Mouse (Mus musculus) forebrain, embryonic 14.5 days (tissue): ENCODE data around the gene Lias. TPM values are rescaled to one million over a fixed set of nuclear protein-coding genes. Genes with fewer than 3 reads are reported as not detected.

Experiments used
- ATAC-seq: fragments of 200-750 bp; cut with Nextera tagmentation; 2 replicates; pipeline ENCODE4 v1.8.0; 2017; ENCODE audit warnings: mild to moderate bottlenecking, moderate library complexity
- DNase-seq: peaks from one replicate; pipeline ENCODE4 v3.0.0-alpha.2; 2015; ENCODE audit warnings: low spot score
- H3K27ac ChIP-seq: fragments of 300-500 bp; sonication (generic); 2 replicates; pipeline ENCODE4 v1.5.1; 2014; ENCODE audit warnings: low read depth, mild to moderate bottlenecking, control low read depth, low read length, moderate library complexity
- H3K27me3 ChIP-seq: fragments of 300-500 bp; sonication (generic); replicated peaks from 2 replicates; pipeline ENCODE4 v1.6.1; 2014; ENCODE audit warnings: low read length, control low read depth, mixed read lengths; ENCODE audit not compliant: control insufficient read depth, insufficient read depth
- H3K36me3 ChIP-seq: fragments of 300-500 bp; sonication (generic); 2 replicates; pipeline ENCODE4 v1.6.1; 2014; ENCODE audit warnings: low read length, control low read depth; ENCODE audit not compliant: control insufficient read depth, insufficient read depth
- H3K4me1 ChIP-seq: fragments of 300-500 bp; sonication (generic); 2 replicates; pipeline ENCODE4 v1.6.1; 2014; ENCODE audit warnings: antibody characterized with exemption, low read length, control low read depth; ENCODE audit not compliant: control insufficient read depth, insufficient read depth
- H3K4me2 ChIP-seq: fragments of 300-500 bp; sonication (generic); 2 replicates; pipeline ENCODE4 v1.6.1; 2014; ENCODE audit warnings: mild to moderate bottlenecking, control low read depth, low read length
- H3K4me3 ChIP-seq: fragments of 300-500 bp; sonication (generic); 2 replicates; pipeline ENCODE4 v1.5.1; 2014; ENCODE audit warnings: low read depth, low read length, control low read depth
- H3K9ac ChIP-seq: fragments of 300-500 bp; sonication (generic); 2 replicates; pipeline ENCODE4 v1.6.1; 2014; ENCODE audit warnings: mild to moderate bottlenecking, low read length, control low read depth, moderate library complexity
- H3K9me3 ChIP-seq: fragments of 300-500 bp; sonication (generic); replicated peaks from 2 replicates; pipeline ENCODE4 v1.6.1; 2016; ENCODE audit warnings: low read length, control low read depth, mixed read lengths; ENCODE audit not compliant: control insufficient read depth
- WGBS: fragments of 180-500 bp; shearing (Covaris S2); extraction: QIAGEN DNeasy Blood & Tissue Kit; methylation state at CpG from one replicate; pipeline ENCODE4 v1.1.7; 2014; 5-methylcytosine and 5-hydroxymethylcytosine counted together
- polyA plus RNA-seq: library from polyadenylated mRNA; unstranded; fragments of >200 nt; fragmentation: Nextera tagmentation; extraction: Ambion mirVana; gene quantifications from 2 replicates; pipeline ENCODE4 v1.2.1, GENCODE M21; 2014

The Lias gene
- polyA plus RNA-seq, result 67.6 and 72.3 TPM in 2 replicates

DNA sequence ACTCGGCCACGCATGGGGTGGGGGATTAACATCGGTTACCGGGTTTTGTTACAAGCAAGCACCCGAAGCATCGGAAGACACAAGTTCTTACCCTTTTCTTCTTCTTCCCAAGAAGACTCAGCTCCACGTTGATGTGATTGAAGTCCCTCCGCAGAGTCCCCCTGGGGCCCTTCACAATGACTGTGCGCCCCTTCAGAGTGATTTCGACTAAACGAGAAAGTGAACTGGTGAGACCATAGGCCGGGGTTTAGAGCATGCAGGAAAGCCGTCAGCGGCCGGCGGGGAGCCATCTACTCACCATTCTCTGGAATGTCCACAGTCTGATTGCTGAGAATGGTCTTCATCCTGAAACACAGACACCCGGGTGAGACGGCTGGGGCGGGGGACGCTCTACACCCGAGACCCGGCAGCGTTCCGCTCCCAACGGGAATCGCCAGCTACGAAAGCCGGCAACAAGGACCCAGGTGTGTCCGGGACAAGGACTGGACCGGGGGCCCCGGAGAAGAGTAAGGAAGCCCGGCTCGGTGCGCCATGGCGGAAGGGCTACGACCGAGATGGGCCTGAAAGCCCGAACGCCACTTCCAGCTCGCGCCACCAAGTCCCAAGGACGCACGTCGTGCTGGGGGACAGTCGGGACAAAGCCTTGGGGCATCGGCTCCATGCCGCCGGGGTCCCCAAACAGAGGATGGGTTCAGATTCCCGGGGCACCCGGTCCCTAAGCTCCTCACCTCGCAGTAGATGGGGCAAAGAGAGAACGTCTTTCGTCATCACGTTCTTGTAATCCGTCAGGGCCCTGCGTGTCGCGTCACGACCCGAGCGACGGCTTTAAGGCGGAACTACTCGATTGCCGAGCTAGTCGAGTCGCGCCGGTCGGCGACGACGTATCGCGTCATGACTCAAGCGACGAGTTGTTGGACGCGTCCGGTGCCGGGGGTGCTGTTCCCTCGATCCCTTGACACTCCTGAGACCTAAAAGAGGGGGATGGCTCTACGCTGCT lies at the start of gene Lias, which contains the start of gene Rpl9:
Lias (plus strand) TSS at position 850 of the 997 bp plus-strand sequence.
Rpl9 (minus strand) TSS at position 797 of the 997 bp plus-strand sequence.
- WGBS, result under 1% methylated on average over 83 of the region's 83 CpGs
- Histone ChIP-seq H3K4me1 (peaks cover 13% of the 10 kb centered on the region), H3K27ac (peak within 1 kb of the TSS; percentile 95), H3K9ac (peak within 1 kb of the TSS; percentile 99), H3K4me3 (peak within 1 kb of the TSS; percentile 96), H3K9me3 (no peaks in the 10 kb centered on the region), H3K27me3 (no peaks in the 10 kb centered on the region), H3K4me2 (peak within 1 kb of the TSS; percentile 80), H3K36me3 (peaks cover 46% of the 10 kb centered on the region)
- ATAC-seq, result peak; percentile 98
- DNase-seq, result peak; percentile 98

DNA sequence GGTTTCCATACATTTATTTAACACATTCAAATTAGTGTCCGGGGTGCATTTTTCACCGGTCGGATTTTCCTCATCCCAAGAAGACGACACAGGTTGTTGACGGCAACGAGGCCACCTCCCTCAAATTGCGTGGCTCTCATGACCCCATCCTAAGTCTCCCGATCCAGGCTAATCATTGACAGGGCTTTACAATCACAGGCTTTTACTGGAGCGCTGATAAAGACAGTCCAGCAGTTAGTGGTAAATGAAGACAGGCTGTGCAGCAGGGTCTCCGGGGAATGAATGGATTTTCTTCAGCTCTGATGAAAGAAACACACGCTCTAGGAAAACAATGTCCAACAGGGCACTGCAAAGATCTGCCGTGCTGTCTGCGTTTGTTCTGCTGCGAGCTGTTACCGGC lies 43.1 kb upstream of the Lias start, which contains the start of gene Klb:
Klb (plus strand) TSS at position 147 of the 400 bp plus-strand sequence.
- no peaks in the 10 kb centered on the region for H3K9me3 ChIP-seq
- H3K27me3 ChIP-seq, result no peaks in the 10 kb centered on the region
- H3K4me2 ChIP-seq, result no peak within 1 kb of the TSS
- no peaks in the 10 kb centered on the region for H3K4me1 ChIP-seq
- 64% methylated on average over 15 of the region's 15 CpGs for WGBS
- no peaks in the 10 kb centered on the region for H3K36me3 ChIP-seq
- no peak within 1 kb of the TSS for H3K27ac ChIP-seq
- H3K4me3 ChIP-seq, result no peak within 1 kb of the TSS
- ATAC-seq (no peak), DNase-seq (no peak)
- H3K9ac ChIP-seq, result peak within 1 kb of the TSS; percentile 14; the same call in 1 of the 2 replicates

DNA sequence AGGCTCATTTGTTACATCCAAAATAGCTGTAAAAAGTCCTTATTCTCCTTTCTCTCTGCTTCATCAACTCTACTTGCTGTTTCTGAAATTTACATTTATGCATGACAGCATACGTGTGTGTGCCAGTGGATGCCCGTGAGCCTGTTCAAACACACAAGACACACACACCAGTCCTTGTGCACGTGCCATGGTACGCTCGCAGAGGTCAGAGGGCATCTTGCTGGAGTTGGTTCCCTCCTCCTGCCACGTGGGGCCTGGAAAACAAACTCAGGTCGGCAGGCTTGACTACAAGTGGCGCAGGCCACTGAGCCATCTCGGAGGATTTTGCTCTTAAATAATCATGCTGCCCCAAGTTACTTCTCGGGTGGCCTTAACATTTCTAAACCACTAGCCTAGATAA lies 40.8 kb upstream of the Lias start:
- Histone ChIP-seq H3K9me3 (no peaks in the 10 kb centered on the region), H3K36me3 (no peaks in the 10 kb centered on the region), H3K4me1 (no peaks in the 10 kb centered on the region), H3K4me3 (no peak overlapping the region), H3K4me2 (no peak overlapping the region), H3K27me3 (no peaks in the 10 kb centered on the region), H3K9ac (no peak overlapping the region), H3K27ac (no peak overlapping the region)
- 76% methylated on average over 10 of the region's 10 CpGs for WGBS
- ATAC-seq (no peak), DNase-seq (no peak)

DNA sequence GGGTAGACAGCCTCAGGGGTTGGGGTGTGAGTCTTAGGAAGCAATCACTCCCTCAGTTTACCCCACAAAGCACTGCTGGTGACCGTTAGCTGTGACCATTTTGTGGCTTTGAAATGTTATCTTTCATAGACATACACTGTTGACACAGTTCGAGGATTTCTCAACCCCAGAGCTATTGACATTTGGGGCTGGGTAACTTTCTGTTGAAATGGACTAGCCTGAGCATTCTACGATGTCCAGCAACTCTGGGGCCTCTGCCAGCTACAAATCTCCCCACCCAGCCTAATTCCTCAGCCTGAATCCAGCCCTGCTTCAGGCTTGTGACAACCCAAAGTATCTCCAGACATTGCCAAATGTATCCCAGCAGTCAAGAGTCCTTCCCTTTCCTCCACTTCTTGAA lies 37.2 kb upstream of the Lias start:
- no peaks in the 10 kb centered on the region for H3K36me3 ChIP-seq
- no peak overlapping the region for H3K4me3 ChIP-seq
- WGBS, result 92% methylated on average over 3 of the region's 3 CpGs
- DNase-seq (no peak), ATAC-seq (no peak)
- no peaks in the 10 kb centered on the region for H3K27me3 ChIP-seq
- H3K27ac ChIP-seq, result no peak overlapping the region
- H3K9me3 ChIP-seq, result no peaks in the 10 kb centered on the region
- no peak overlapping the region for H3K4me2 ChIP-seq
- no peaks in the 10 kb centered on the region for H3K4me1 ChIP-seq
- no peak overlapping the region for H3K9ac ChIP-seq

DNA sequence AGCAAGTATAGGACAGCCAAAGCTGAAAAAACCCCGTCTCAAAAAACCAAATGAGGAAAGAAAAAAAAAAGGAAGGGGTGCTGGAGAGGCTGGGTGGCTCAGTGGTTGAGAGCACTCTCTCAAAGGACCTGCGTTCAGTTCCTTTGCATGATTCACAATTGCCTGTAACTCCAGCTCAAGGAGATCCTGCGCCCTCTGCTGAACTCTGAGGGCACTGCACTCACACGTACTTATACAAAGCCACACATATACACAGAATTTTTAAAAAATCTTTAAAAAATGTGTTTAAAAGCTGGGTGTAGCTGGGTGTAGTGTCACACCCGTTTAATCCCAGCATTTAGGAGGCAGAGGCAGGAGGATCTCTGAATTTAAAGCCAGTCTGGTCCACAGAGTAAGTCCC lies 36.3 kb upstream of the Lias start:
- H3K9me3 ChIP-seq, result no peaks in the 10 kb centered on the region
- ATAC-seq, result no peak
- H3K4me3 ChIP-seq, result no peak overlapping the region
- H3K9ac ChIP-seq, result no peak overlapping the region
- H3K4me1 ChIP-seq, result no peaks in the 10 kb centered on the region
- no peaks in the 10 kb centered on the region for H3K36me3 ChIP-seq
- H3K4me2 ChIP-seq, result no peak overlapping the region
- no peak overlapping the region for H3K27ac ChIP-seq
- 78% methylated on average over 5 of the region's 5 CpGs for WGBS
- DNase-seq, result no peak
- no peaks in the 10 kb centered on the region for H3K27me3 ChIP-seq

DNA sequence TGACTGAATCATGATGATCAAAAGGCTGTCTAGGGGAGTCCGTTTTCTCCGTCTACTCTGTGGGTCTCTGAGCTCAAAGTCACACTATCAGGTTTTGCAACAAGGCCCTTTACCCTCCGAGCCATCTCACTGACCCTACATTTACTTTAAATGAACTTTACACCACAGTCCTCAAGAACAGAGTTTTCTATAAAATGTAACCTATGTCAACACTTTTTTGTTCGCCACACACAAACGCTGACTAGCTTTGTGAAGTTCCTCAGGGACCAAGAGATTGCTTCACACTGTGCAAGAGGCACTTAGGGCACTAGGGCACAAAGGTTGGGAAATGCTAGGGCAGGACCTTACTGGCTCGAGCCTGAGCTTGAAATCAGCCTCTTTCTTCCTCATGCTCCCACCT lies 34.4 kb upstream of the Lias start:
- WGBS, result 86% methylated on average over 6 of the region's 6 CpGs
- Histone ChIP-seq H3K4me1 (no peaks in the 10 kb centered on the region), H3K9ac (no peak overlapping the region), H3K4me2 (no peak overlapping the region), H3K27ac (no peak overlapping the region), H3K36me3 (no peaks in the 10 kb centered on the region), H3K27me3 (no peaks in the 10 kb centered on the region), H3K9me3 (no peaks in the 10 kb centered on the region), H3K4me3 (no peak overlapping the region)
- ATAC-seq, result no peak
- no peak for DNase-seq

DNA sequence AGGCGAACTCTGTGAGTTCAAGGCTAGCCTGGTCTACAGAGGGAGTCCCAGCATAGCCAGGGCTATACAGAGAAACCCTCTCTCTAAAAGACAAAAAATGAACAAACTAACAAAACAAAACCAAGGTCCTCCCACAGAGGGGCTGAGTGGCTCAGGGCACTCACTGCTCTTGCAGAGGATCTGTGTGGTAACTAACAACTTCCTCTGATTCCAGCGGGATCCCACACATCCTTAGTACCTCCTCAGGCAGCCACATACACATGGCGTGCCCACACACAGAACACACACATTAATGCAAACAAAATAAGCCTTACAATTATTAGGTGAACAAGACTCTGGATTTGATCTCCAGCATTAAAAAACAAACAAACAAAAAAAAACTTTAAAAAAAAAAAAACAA lies 33.5 kb upstream of the Lias start:
- no peaks in the 10 kb centered on the region for H3K4me1 ChIP-seq
- WGBS, result 86% methylated on average over 3 of the region's 3 CpGs
- H3K4me3 ChIP-seq, result no peak overlapping the region
- H3K27me3 ChIP-seq, result no peaks in the 10 kb centered on the region
- DNase-seq (no peak), ATAC-seq (no peak)
- no peaks in the 10 kb centered on the region for H3K9me3 ChIP-seq
- no peak overlapping the region for H3K27ac ChIP-seq
- H3K4me2 ChIP-seq, result no peak overlapping the region
- H3K9ac ChIP-seq, result no peak overlapping the region
- H3K36me3 ChIP-seq, result no peaks in the 10 kb centered on the region

DNA sequence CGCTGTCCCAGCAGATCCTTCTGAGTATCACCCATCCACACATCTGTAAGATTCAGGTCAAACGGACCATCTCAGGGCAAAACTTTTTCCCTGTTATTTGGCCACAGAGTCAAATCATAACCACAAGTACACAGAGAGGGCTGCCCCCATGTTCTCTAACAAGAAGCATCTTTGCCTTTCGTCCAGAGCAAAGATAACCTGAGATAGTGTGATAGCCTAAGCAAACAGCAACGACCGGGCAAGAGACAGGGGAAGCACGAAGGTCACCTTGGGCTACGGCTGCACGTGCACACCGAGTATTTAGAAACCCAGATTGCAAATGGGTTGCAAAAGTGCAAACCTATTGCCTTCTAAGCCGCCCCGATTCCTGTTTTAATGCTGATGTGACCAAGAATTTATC lies 23.5 kb upstream of the Lias start:
- 89% methylated on average over 11 of the region's 11 CpGs for WGBS
- H3K27ac ChIP-seq, result no peak overlapping the region
- no peak overlapping the region for H3K9ac ChIP-seq

DNA sequence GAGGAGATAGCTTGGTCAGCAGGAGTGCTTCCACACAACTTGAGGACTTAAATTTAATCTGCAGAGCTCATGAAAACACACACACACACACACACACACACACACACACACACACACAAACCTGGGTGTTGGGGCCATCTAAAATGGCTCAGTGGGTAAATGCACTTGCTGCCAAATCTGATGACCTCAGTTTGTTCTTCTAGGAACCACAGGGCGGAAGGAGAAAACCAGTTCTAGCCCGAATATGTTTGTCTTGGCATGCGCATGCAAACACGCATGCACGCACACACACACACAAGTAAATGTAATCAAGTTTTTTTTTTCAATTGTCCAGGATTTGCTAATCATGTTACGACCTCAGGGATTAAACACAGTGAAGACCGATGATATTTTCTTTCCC lies 19.7 kb upstream of the Lias start:
- no peaks in the 10 kb centered on the region for H3K36me3 ChIP-seq

More for the DNA sequence above, 23.5 kb upstream of the Lias start:
- Histone ChIP-seq H3K9me3 (no peaks in the 10 kb centered on the region), H3K4me2 (no peak overlapping the region), H3K36me3 (no peaks in the 10 kb centered on the region), H3K4me1 (no peaks in the 10 kb centered on the region), H3K4me3 (no peak overlapping the region), H3K27me3 (no peaks in the 10 kb centered on the region)
- no peak for DNase-seq
- no peak for ATAC-seq

More for the DNA sequence above, 19.7 kb upstream of the Lias start:
- no peak overlapping the region for H3K27ac ChIP-seq
- H3K9ac ChIP-seq, result no peak overlapping the region
- no peaks in the 10 kb centered on the region for H3K9me3 ChIP-seq
- no peaks in the 10 kb centered on the region for H3K4me1 ChIP-seq
- DNase-seq (no peak), ATAC-seq (no peak)
- H3K27me3 ChIP-seq, result no peaks in the 10 kb centered on the region
- WGBS, result 95% methylated on average over 7 of the region's 7 CpGs
- H3K4me3 ChIP-seq, result no peak overlapping the region
- H3K4me2 ChIP-seq, result no peak overlapping the region
